Mouse (Mus musculus): ENCODE results near the gene Hist1h2af. TPM values are rescaled to one million over a fixed set of nuclear protein-coding genes. Genes with fewer than 3 reads are reported as not detected.
A peak's percentile ranks its signal among the peaks of the same experiment; 100 is the strongest.
"Not testable (repeated sequence)": the region's sequence is repeated elsewhere in the genome, so short reads cannot be mapped to it uniquely, and the experiment has no call there.

Gene Hist1h2af
- 8.3 and 9.7 TPM in 2 replicates for polyA plus RNA-seq (2015; fragmentation: Nextera tagmentation; extraction: Ambion mirVana)

GRCm38 (mm10) chr13:23533560-23534367 lies at the start of gene Hist1h2af:
Gene Hist1h2af, plus strand, starts transcription at chr13:23533906.
- Histone ChIP-seq H3K4me3 (replicated peaks) (peak within 1 kb of the TSS; percentile 66), H3K4me1 (replicated peaks) (peaks cover 47% of the 10 kb centered on the region), H3K4me2 (peak within 1 kb of the TSS; percentile 78), H3K9ac (peak within 1 kb of the TSS; percentile 75), H3K27ac (replicated peaks) (peak within 1 kb of the TSS; percentile 98)
- H3K9me3 ChIP-seq (replicated peaks); H3K27me3 ChIP-seq; H3K36me3 ChIP-seq (replicated peaks): not testable (repeated sequence)
- peak; percentile 38 for ATAC-seq (ENCODE audit: insufficient read depth)
- under 1% methylated on average over 31 of the region's 53 CpGs for WGBS (ENCODE audit: insufficient replicate concordance)

- no peak overlapping the region for H3K9ac ChIP-seq
- no peaks in the 10 kb centered on the region for H3K9me3 ChIP-seq (replicated peaks)
- no peaks in the 10 kb centered on the region; the same call in 1 of the 2 replicates for H3K4me1 ChIP-seq (replicated peaks)
- no peaks in the 10 kb centered on the region for H3K36me3 ChIP-seq (replicated peaks)
- H3K4me3 ChIP-seq (replicated peaks) = no peak overlapping the region
- no peak for ATAC-seq (ENCODE audit: insufficient read depth)
- WGBS (ENCODE audit: insufficient replicate concordance) = 29% methylated on average over 5 of the region's 5 CpGs
- peaks cover 41% of the 10 kb centered on the region for H3K27me3 ChIP-seq
- H3K4me2 ChIP-seq = no peak overlapping the region
- H3K27ac ChIP-seq (replicated peaks) = no peak overlapping the region
These were observed 48.4 kb upstream of the Hist1h2af start for GRCm38 (mm10) chr13:23485271-23485670.

- 0 out of 2 replicates have a peak, but pooled peaks have one; percentile 31 for ATAC-seq (ENCODE audit: insufficient read depth)
These were observed 45.0 kb upstream of the Hist1h2af start, which contains the start of gene Btn2a2 for GRCm38 (mm10) chr13:23488400-23489322. Gene Btn2a2, minus strand, starts transcription at chr13:23488857.

GRCm38 (mm10) chr13:23490863-23491262 lies 42.8 kb upstream of the Hist1h2af start:
- Histone ChIP-seq H3K4me1 (replicated peaks) (peaks cover 15% of the 10 kb centered on the region), H3K4me3 (replicated peaks) (no peak overlapping the region), H3K4me2 (no peak overlapping the region), H3K9ac (no peak overlapping the region), H3K27me3 (peaks cover 15% of the 10 kb centered on the region), H3K27ac (replicated peaks) (no peak overlapping the region), H3K36me3 (replicated peaks) (no peaks in the 10 kb centered on the region), H3K9me3 (replicated peaks) (no peaks in the 10 kb centered on the region)
- ATAC-seq (ENCODE audit: insufficient read depth) = no peak
- WGBS (ENCODE audit: insufficient replicate concordance) = 26% methylated on average over 1 of the region's 1 CpGs

More at GRCm38 (mm10) chr13:23488400-23489322, 45.0 kb upstream of the Hist1h2af start, which contains the start of gene Btn2a2:
- peak within 1 kb of the TSS; percentile 48 for H3K4me2 ChIP-seq
- no peaks in the 10 kb centered on the region for H3K9me3 ChIP-seq (replicated peaks)
- no peaks in the 10 kb centered on the region for H3K36me3 ChIP-seq (replicated peaks)
- peaks cover 17% of the 10 kb centered on the region for H3K27me3 ChIP-seq
- 0 out of 2 replicates have a peak within 1 kb of the TSS, but pooled peaks have one; percentile 15 for H3K4me3 ChIP-seq (replicated peaks)
- H3K27ac ChIP-seq (replicated peaks) = no peak within 1 kb of the TSS
- WGBS (ENCODE audit: insufficient replicate concordance) = 10% methylated on average over 14 of the region's 14 CpGs
- H3K4me1 ChIP-seq (replicated peaks) = peaks cover 15% of the 10 kb centered on the region
- H3K9ac ChIP-seq = no peak within 1 kb of the TSS

GRCm38 (mm10) chr13:23491263-23491662 lies 42.4 kb upstream of the Hist1h2af start:
- 17% methylated on average over 1 of the region's 1 CpGs for WGBS (ENCODE audit: insufficient replicate concordance)
- Histone ChIP-seq H3K4me2 (peak overlapping the region; percentile 26; the same call in 1 of the 2 replicates), H3K9me3 (replicated peaks) (no peaks in the 10 kb centered on the region), H3K4me3 (replicated peaks) (no peak overlapping the region), H3K4me1 (replicated peaks) (peaks cover 15% of the 10 kb centered on the region), H3K27me3 (peaks cover 15% of the 10 kb centered on the region), H3K27ac (replicated peaks) (no peak overlapping the region), H3K36me3 (replicated peaks) (no peaks in the 10 kb centered on the region), H3K9ac (no peak overlapping the region)
- ATAC-seq (ENCODE audit: insufficient read depth) = no peak

GRCm38 (mm10) chr13:23491990-23492389 lies 41.7 kb upstream of the Hist1h2af start:
- Histone ChIP-seq H3K4me2 (peak overlapping the region; percentile 70), H3K4me3 (replicated peaks) (peak overlapping the region; percentile 48), H3K4me1 (replicated peaks) (peaks cover 17% of the 10 kb centered on the region), H3K36me3 (replicated peaks) (no peaks in the 10 kb centered on the region), H3K27ac (replicated peaks) (no peak overlapping the region), H3K9ac (0 out of 2 replicates have a peak overlapping the region, but pooled peaks have one; percentile 31), H3K9me3 (replicated peaks) (no peaks in the 10 kb centered on the region), H3K27me3 (peaks cover 9% of the 10 kb centered on the region)
- ATAC-seq (ENCODE audit: insufficient read depth) = no peak
- WGBS (ENCODE audit: insufficient replicate concordance) = 10% methylated on average over 14 of the region's 14 CpGs

- ATAC-seq (ENCODE audit: insufficient read depth) = no peak
- Histone ChIP-seq H3K36me3 (replicated peaks) (no peaks in the 10 kb centered on the region), H3K9ac (no peak overlapping the region), H3K9me3 (replicated peaks) (no peaks in the 10 kb centered on the region), H3K27me3 (no peaks in the 10 kb centered on the region), H3K4me2 (no peak overlapping the region), H3K27ac (replicated peaks) (no peak overlapping the region), H3K4me1 (replicated peaks) (peaks cover 40% of the 10 kb centered on the region), H3K4me3 (replicated peaks) (no peak overlapping the region)
- WGBS (ENCODE audit: insufficient replicate concordance) = 64% methylated on average over 6 of the region's 6 CpGs
These were observed 38.2 kb upstream of the Hist1h2af start for GRCm38 (mm10) chr13:23495526-23495925.

- peak overlapping the region; percentile 30; the same call in 1 of the 2 replicates for H3K9ac ChIP-seq
These were observed 35.9 kb upstream of the Hist1h2af start for GRCm38 (mm10) chr13:23497656-23498321.

GRCm38 (mm10) chr13:23498653-23499052 lies 35.1 kb upstream of the Hist1h2af start:
- Histone ChIP-seq H3K9ac (peak overlapping the region; percentile 30), H3K4me1 (replicated peaks) (peaks cover 43% of the 10 kb centered on the region), H3K36me3 (replicated peaks) (no peaks in the 10 kb centered on the region), H3K4me3 (replicated peaks) (peak overlapping the region; percentile 50), H3K9me3 (replicated peaks) (no peaks in the 10 kb centered on the region), H3K27ac (replicated peaks) (no peak overlapping the region), H3K27me3 (no peaks in the 10 kb centered on the region), H3K4me2 (peak overlapping the region; percentile 71)
- no peak for ATAC-seq (ENCODE audit: insufficient read depth)
- 18% methylated on average over 10 of the region's 10 CpGs for WGBS (ENCODE audit: insufficient replicate concordance)

More at GRCm38 (mm10) chr13:23497656-23498321, 35.9 kb upstream of the Hist1h2af start:
- peaks cover 39% of the 10 kb centered on the region for H3K4me1 ChIP-seq (replicated peaks)
- ATAC-seq (ENCODE audit: insufficient read depth) = peak; percentile 35; the same call in 1 of the 2 replicates
- H3K4me3 ChIP-seq (replicated peaks) = peak overlapping the region; percentile 50
- H3K36me3 ChIP-seq (replicated peaks) = no peaks in the 10 kb centered on the region
- H3K4me2 ChIP-seq = peak overlapping the region; percentile 71
- no peak overlapping the region for H3K27ac ChIP-seq (replicated peaks)
- 4% methylated on average over 19 of the region's 19 CpGs for WGBS (ENCODE audit: insufficient replicate concordance)
- no peaks in the 10 kb centered on the region for H3K9me3 ChIP-seq (replicated peaks)
- no peaks in the 10 kb centered on the region for H3K27me3 ChIP-seq

GRCm38 (mm10) chr13:23499943-23500342 lies 33.8 kb upstream of the Hist1h2af start:
- peak; percentile 35; the same call in 1 of the 2 replicates for ATAC-seq (ENCODE audit: insufficient read depth)
- Histone ChIP-seq H3K4me2 (peak overlapping the region; percentile 71), H3K27ac (replicated peaks) (no peak overlapping the region), H3K4me1 (replicated peaks) (peaks cover 52% of the 10 kb centered on the region), H3K4me3 (replicated peaks) (peak overlapping the region; percentile 50; the same call in 1 of the 2 replicates), H3K9ac (no peak overlapping the region), H3K27me3 (no peaks in the 10 kb centered on the region), H3K36me3 (replicated peaks) (no peaks in the 10 kb centered on the region), H3K9me3 (replicated peaks) (no peaks in the 10 kb centered on the region)
- 4% methylated on average over 7 of the region's 7 CpGs for WGBS (ENCODE audit: insufficient replicate concordance)
